Mouse (Mus musculus) cerebellum, postnatal 10 days (tissue): ENCODE measurements around the gene Pbx1.
A peak's percentile ranks its signal among the peaks of the same experiment; 100 is the strongest.

Experiments
- DNase-seq, 2 experiments: peaks; one replicate each; pipeline ENCODE4 v3.0.0; 2021; ENCODE audit warnings: mixed read lengths in 2 of 2

Gene Pbx1

DNA sequence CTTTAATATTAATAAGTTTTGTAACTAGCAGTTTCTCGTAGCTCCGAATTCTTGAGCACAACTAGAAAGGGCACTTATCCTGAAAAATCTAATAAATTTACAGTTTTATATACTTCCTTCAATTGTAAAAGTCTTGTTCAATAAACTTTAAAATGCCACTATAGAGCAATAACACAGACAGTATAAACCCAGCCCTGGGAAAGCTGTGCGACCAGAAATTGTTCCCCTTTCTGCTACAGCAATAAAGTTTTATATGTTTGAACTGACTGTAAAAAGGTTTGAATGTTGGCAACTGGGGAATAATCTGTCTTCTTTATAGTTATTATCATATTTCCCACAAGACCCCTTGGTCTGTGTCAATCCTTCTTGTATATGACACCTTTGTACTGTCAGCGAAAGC is 136.3 kb downstream of the Pbx1 start:
- DNase-seq, result no peak

DNA sequence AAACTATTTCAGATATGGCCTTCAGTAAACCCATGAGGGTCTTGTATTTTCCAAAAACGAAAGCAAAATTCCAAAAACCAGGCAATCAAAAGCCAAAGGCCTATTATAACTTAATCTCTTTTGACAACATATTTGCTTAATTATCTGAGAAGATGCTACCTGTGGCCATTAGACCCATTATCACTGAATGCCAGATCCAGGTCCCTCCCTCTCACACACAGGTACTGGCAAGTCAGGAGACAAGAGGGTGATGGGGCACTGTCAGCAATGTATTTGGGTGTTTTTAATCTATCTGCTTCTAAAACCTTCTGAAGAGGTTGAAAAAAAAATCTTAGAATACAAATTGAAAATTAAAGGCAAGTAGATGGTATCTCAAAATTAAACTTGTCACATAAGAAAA is 138.4 kb downstream of the Pbx1 start:
- no peak for DNase-seq

DNA sequence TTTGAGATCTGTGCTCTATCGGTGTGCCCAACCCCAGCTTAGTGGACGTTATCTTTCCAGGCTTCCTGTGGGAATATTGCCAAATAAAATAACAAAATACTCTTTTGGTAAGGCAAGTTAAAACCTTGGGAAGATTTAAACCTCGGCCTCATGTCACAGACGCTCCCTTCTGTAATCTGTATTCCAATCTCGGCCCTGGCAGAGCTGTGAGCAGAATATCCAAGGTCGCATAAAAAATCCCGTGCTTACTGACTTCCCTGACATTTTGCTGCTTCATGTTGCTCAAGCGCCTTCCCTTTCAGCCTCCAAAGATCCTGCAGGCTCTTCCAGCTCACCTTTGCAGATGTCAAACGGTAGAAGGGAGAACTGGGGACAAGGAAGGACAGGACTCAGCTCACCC is 140.0 kb downstream of the Pbx1 start:
- DNase-seq, result no peak

DNA sequence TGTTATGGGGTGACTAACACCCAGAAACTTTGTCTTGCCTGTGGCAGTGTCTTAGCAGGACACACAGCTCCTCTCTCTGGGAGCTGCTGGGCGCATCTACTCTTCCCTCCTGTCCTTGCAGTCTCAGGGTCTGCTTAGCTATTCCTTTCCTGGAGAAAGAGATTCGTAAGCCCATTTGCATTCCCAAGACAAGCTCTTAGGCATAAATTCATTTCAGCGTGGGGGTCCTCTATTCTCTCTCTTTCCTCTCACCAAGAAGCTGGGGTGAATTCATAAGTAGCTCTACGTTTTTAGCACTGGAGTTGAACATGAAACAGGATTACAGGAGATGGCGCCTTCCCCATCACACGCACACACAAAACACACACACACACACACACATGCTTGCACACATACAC is 140.4 kb downstream of the Pbx1 start:
- no peak for DNase-seq

DNA sequence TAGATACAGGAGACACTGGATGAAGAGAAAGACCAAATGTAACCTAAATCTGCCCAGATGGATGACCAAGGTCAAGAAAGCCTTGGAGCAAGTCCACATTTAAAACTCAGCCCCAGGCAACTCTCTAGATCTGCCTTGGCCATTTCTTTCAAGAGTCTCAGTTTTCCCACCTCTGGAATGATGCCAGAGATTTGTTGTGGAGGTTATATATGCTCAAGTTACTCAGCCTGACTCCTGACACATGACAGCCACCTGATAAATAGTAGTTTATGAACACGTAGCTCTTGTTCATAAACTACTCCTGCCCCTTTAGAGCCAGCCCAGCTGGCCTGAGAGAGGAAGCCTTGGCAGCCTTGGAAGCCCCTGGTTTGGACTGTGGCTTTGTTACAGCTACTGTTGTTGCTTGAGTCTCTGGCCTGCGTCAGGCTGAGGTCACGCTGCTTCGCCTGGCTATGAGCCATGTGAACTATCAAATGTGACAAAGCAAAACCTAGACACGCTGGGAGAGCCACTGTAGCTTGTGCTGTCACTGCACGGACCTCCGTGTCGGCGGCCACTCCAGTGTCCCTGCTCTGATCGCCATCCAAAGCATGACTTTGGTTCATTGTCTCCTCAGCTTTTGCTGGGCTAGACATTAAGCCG is 140.9 kb downstream of the Pbx1 start:
- peak; percentile 75 to 82 for DNase-seq

DNA sequence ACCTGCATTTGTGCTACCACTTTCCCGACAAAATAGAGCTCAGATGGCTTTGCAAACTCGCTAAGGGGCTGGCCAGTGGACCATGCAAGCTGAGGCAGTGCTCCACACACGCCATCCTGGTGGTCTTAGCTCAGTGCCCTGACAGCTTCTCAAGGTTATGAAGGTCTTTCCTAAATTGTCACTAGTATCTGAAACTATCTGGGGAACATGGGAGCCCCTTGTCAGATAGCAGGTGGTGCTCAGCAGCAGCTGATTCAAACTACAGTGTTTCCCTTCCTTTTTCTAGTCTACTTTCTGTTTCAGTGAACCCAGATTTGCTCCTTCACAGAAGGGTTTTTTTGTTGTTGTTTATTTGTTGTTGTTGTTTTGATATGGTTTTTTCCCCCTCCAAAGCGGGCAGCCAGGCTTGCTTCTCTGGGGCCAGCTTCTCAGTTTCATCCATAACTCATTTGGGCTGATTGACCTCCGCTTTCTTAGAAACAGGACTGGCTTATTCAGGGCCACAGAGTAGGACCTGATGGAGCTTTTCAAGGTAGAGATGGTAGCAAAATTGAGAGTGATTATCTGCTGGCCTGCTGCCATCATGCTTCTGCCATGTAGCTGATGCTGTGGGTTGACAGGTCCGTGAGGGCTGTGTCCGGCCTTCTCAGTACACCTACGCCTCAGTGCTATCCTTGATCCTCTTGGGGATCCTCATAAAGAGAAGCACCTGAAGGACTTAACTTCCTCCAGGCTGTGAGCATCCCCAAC is 141.7 kb downstream of the Pbx1 start:
- peak; percentile 54 to 57 for DNase-seq

DNA sequence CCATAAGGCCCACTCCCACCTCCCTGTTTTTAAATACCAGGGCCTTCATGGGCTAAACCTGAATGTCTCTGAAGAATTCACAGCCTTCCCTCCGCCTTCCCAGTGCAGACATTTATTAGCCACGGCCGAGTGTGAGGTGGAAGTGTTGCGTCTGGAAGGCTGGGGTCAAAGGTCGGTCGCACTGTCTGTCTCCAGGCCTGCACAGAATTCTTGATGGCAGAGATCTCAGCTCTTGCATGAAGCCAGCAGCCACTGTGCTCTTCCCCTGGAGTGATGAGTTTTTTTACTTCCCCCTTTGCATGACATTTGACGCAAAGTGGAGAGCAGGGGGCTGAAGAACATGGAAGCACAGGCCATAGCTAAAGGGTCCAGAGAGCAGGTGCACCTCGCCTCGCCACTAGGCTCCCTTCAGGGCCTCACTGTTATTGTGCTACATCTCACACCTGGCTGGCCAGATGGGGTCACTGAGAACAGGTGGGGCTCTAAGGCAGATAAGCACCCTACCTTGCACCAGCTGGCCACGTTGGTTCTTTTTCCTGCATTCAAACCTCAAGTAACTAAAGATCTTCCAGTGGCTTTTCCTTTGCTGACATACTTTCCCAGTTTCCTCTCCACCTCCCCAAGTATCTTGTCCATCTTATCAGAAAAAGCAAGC is 143.1 kb downstream of the Pbx1 start:
- DNase-seq, result peak; percentile 44 to 50

DNA sequence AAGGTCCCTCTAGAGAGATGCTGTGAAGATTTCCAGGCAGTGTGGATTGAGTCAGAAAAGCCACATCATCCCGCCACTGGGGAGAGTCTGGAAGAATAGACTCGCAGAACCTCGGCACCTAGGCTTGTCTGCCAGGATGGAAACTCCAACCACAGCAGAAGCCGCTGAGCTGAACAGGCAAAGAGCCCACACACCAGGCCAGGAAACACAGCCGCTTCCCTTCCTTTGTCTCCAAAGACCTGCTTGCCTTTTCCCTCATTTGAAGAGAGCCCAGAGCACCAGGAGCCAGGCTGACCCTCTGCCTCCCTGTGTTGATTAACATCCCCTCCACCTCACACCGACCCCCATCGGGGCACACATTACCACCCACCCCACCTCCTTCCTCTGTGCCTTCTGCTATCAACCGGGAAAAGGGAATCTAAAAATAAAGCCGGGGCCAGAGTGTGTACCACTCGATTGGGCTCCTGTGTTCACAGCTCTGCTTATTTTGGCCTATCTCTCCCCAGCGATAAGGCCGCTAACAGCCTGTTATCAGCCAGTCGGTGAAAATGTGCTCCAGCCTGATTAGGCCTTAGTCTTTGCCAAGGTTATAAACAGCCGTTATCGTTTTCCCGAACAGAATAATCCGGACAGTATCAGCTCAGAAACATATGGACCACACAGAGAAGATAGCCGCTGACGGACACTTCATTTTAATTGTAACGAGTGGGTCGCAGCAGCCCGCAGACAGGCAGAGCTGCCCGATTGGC is 144.1 kb downstream of the Pbx1 start:
- peak; percentile 66 to 70 for DNase-seq

DNA sequence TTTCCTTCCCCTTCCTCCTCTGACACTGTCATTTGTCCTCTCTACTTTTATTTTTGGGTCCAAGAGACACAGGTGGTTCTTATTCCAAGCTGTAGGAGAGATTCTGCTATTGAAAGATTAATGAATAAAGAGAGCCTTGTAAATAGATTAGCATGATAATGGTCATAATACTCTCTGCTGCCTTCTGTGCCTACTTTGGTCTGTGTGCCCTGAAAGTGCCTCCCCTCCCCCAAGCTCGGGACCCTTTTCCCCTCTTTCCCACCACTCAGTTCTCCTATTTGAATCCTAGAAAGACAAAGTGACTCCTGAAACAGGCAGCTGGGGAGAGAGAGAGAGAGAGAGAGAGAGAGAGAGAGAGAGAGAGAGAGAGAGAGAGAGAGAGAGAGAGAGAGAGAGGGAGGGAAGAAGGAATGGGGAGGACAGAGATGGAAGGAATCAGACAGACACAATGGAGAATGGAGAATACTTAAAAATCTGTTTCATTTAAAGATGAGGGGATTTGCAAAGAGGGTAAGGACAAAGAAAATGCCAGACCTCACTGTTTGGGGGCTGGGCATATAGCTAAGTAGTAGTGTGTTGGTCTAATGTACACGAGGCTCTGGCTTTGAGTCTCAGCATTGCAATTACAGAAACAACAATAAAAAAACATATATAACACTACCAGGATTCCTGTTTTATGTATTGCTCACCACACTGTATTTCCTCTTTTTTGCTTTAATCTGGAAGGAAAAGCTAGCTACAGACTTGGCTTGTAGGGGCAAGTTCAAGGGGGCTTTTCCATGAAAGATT is 145.0 kb downstream of the Pbx1 start:
- no peak for DNase-seq

DNA sequence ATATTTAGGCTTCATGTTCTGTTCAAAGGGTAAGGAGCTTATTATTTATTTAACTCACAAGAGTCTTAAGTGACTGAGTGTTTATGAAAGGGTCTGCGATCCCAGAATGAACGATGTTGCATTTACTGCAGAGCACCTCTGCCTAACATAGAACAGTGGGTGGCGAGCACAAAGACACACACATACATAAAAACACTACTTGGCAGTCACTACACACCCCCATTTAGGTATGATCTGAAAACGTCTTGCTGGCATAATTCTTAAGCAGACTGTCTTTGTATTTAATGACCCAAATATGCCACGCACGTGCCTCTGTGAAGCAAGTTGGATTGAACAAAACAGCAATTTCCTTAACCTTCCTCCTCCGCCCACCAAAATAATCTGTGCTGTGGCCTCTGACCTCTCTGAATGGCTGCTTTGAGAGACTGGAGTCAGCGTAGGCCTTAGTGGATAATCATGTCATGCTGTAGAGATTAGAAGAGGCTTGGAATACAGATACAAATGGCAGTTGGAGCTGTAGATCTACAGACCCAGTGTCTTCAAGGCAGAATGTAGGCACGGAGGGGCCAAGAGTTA is 147.4 kb downstream of the Pbx1 start:
- no peak for DNase-seq

DNA sequence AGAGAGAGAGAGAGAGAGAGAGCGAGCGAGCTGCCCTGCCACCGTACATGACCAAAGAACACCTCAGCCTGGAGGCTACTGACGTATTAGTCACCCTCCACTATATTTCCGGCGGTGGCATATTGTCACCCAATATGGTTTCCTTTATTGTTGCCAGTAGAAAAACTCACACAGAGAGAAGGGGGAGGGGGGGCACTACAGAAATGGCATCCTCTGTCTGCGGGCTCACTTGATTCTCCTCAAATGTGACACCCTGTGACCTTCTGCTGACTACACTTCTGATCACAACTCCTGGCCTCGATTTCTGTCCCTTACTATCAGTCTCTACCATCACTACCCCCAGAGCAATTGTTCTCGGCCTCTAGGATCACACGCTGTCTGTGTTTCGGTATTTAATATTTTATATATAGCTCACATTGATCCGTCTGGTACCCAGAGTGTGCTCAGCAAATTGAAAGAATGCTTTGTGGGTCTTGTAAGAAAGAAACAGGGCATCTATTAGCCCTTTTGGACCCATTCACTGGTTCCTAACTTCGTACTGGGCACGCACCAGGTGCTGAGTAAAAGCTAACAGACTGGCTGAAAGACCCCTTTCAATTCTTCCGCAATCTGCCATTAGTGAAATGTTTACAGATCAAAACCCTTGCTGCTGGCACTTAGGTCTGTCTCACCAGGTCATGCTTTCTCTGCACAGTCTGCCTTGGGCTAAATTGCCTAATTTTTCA is 148.1 kb downstream of the Pbx1 start:
- DNase-seq, result peak; percentile 61 to 66

DNA sequence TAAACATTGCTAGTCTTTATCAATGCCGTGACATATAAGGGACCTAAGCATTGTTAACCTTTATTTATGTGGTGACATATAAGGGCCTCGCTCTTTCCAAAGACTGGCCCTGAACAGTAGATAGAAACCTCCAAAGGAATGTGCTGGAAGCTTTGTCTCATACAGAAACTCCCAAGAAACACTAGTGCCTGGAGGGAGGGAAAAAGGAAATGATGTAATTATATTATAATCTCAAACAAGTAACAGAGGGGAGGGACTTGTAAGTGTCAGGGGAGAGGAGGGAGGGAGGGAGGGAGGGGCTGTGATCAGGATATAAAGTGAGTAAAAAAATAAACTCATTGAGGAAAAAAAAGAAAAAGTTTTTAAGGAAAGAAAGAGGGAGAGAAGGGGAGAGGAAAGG is 148.6 kb downstream of the Pbx1 start:
- no peak for DNase-seq

DNA sequence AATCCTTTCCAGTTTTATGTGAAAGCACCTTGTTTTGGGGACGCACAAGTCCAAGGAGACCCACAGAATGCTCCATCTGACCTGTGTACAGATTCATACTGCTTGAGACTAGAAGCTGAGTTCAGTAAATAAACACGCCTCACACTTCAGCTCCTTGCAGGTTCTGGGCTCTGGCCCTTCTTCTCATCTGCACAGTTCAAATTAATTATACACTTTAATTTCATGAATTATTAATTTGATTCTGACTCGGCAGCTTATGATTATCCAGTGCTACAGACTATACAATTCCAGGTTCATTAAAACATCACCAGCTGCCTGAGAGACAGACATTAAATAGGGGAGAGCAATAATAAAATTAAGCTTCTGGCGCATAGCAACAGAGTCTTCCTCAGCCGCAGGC is 156.4 kb downstream of the Pbx1 start:
- DNase-seq, result no peak

DNA sequence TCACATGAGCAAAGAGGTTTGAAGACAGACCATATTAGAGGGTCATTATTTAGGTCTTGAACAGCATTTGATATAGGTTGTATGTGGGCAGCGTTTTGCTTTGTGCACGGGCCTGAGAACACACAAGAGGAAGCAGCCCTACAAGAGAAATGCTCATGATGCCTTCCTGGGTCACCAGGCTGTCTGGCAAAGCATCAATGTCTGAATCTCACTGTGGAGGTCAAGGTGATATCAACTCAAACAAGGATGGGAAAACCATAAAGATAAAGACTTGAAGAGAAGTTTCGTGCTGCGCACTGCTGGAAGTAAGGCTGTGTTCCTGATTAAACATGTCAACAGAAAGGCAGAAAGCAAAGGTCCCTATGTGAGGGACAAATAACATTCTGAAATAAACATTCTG is 157.8 kb downstream of the Pbx1 start:
- DNase-seq, result no peak

DNA sequence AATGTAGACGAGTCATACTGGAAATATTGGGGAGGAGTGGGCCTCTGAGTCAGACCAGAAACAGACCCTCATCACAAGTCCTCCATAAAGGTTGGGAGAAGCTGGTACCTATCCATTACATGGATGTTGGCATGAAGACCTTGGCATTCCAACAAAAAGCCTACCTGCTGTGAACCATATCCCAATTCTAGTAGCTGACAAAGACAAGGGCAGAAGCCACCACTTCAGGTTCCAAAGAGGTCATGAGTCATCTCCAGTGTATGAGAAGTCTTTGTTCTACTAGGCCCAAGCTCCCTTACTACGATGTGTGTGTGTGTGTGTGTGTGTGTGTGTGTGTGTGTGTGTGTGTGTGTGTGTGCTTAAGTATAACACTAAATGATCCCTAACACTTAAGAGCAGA is 160.0 kb downstream of the Pbx1 start:
- DNase-seq, result no peak

DNA sequence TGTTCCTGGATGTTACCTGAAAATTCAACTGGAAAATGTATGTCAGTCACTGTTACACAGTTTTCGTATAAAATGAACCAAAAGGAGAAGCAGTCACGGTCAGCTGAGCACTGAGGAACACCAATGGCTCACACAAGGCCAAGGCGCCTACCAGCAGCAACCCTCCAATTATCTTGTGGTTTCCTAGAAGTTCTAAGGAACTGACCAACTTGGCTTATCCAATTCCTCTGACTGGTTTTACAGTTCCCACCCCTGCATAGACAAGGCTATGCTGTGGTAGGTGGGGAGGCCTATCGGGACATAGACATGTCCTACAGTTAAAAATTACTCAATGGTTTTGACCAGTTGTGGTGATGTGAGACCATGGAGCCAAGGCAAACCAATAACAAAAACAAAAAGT is 160.9 kb downstream of the Pbx1 start:
- DNase-seq, result no peak

DNA sequence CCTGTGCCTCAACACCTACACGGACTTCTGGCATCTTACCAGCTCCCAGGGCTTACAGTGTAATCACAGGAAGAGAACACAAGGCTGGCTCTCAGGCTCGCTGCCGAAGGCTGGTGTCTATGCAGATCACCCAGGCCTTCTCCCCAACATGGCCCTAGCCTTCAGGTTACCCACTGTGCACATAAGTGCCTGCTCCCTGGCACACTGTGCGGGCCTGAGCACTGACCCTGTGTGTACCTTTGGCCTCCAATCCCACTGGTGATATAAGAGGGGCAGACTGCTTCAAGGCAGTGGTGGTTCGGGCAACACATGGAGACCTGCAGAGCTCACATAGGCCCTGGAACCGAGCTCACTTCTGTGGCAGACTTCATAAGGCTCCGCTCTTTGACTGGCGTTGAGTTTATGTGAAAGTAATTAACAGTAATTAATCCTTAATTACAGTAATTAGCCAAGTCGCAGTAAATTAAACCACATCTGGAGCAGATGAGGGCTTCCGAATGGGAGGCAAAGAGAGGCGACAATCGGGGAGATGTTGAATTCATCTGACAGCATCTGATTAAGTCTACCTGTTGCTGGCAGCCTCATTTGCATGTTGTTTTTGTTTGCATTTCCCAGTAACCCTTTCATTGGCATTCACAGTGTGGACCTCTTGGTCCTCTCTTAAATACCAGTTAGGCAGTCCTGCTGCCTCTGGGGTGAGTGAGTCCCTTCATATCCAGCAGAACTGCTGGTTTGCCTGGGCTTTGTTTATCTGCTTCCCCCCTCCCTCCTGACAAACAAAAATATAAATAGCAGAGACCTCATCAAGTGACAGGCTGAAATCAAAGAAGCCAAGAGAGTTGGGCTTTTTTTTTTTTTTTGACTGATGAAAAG is 163.1 kb downstream of the Pbx1 start:
- peak; percentile 44 to 54 for DNase-seq

DNA sequence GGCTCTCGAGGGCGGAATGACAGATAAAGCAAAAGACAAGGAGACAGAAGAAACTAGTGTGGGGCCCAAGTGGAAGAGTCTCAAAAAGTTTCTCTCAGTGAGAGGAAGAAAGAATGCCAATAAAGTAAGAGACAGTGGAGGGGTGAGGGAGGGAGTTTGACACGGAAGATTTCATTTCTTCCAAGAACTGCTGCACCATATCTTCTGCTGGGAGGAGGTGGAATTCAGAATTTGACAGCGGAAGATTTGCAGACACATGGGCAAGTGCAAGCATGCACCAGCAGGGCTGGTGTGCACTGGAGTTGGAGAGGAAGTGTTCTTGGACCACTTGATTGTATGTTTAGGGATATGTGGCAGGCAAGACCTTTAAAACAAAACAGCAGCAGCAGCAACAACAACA is 163.8 kb downstream of the Pbx1 start:
- no peak for DNase-seq

DNA sequence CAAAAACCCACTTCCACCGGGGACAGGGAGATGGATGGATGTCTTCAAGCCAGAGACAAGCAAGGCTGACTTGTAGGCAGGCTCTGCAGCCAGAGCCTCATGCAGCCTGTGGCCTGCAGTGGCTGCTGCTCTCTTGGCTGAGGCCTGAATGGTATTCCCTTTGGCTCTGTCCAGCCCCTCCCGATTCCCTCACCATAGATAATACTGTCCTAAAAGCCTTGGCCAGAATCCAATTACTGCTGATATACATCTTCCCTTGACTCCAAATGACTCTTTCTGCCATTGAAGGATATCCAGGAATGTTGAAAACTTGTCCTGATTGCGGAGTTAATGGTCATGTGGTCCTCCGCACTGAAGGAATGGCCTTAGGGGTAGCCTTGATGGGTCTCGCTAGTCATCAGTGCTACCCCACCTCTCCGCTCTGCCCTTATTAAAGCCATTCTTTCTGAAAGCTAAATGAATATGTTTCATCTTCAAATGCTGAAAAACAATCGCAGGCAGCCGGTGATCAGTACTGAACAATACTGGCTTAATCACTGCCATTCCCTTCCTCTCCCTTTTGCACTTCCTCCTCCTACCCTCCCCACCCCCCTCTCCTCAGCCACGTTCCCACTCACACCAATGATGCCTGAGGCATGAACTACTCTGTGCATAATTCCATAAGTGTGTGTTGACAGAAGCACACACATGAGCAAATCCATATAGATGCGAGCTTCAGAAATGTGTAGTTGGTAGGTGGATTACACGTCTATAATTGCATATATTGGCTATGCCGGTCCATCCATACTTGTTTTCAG is 166.3 kb downstream of the Pbx1 start:
- DNase-seq, result no peak

DNA sequence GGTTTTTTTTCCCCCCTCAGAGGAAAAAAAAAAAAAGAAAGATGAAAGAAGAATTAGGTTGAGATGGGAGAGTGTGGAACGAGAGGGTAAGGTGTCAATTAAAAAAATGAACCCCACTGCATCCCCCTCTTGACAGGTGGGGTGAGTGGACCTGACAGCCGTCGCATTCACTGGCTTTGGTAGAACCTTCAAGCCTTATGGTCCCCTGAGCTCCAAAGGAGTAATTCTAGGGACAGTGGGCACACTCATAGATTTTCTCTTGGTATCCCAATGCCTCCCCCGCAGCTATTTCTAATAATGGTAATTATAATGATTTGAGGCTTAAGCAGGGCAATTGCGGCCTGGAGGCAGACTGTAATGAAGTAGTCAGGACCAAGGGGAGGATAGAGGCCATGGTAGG is 167.0 kb downstream of the Pbx1 start:
- DNase-seq, result no peak
